Mouse (Mus musculus): ENCODE results near the gene Brd3.

DNA sequence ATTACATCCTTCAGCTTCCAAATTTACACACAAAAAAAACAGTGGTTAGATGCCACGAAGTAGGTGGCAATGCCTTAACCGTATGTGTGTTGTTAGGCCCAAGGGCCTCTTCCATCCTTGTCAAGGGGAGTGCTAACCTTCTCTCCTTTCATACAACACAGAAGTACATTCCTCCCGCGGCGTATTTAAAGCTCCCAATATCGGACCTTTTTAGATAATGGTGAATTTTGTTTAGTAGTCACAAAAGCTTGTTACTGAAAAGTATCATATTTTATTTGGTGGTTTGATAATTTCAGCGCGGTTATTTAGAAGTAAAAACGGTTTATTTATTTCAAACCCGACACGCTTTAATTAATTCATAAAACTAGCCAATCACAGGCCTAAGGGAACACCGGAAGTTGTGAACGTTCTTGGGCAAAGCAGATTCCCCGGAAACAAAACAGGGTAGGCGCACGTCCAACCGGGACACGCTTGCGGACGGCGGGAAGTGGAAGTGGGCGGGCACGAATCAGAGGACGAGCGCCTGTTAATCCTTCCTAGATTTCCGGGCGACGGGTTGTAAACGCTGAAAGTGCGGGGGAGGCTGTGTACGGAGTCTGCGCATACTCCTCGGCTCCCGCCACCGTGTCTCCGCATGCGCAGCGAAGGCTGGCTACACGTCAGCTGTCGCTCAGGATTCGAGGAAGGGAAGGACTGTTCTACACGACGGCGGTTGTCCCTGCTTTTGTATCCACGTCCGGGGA, 32.5 kb upstream of the Brd3 start:
- TF ChIP-seq GATA1 (IDR thresholded peaks at IDR 0.05; ENCODE audit: borderline replicate concordance, low read length): no peak
- peak; percentile 81; the same call in 1 of the 2 replicates for TF ChIP-seq FLI1 (IDR thresholded peaks at IDR 0.05; ENCODE audit: low read length)
